Mouse (Mus musculus) thymus, adult 18-20 months (tissue): Measurements from ENCODE around the gene Gm7951.
"Not testable (repeated sequence)": the region's sequence is repeated elsewhere in the genome, so short reads cannot be mapped to it uniquely, and the experiment has no call there.

Experiments
- DNase-seq, 2 experiments: peaks; one replicate each; pipeline ENCODE4 v3.0.0; 2022; ENCODE audit warnings: mixed read lengths in 2 of 2

Gm7951 gene

GRCm38 (mm10) chr14:42117269-42117668 lies at the start of gene Gm7951:
Gene Gm7951, minus strand, starts transcription at chr14:42117369.
- not testable (repeated sequence) for DNase-seq

GRCm38 (mm10) chr14:42162522-42162921 lies 45.4 kb upstream of the Gm7951 start, which contains the start of gene Gm17027:
Gene Gm17027, minus strand, starts transcription at chr14:42162622.
- not testable (repeated sequence) for DNase-seq

- DNase-seq, result not testable (repeated sequence)
These were observed 17.4 kb upstream of the Gm7951 start for GRCm38 (mm10) chr14:42134571-42134970.

- DNase-seq, result not testable (repeated sequence)
These were observed 16.6 kb upstream of the Gm7951 start for GRCm38 (mm10) chr14:42133806-42134205.
